Comparison of ENCODE assay signal across 16 mouse cellular contexts in genomic region chr15:11107376-11107775, GRCm38 (mm10). TPM values are rescaled to one million over a fixed set of nuclear protein-coding genes. Genes with fewer than 3 reads are reported as not detected.
"Had no signal": no experiment of that assay in that cellular context is flagged by ENCODE, and none has a peak within 500 bp of the region (broad histone marks: within the 10 kb centered on the region; RNA-seq: fewer than 3 reads in every experiment).

No protein-coding gene starts in this region.

- DNase-seq: cerebellum, adult 2 months; cerebellum, adult 8-10 months; cerebellum, adult 9-10 months; cerebellum, adult 9-11 months; cerebellum, postnatal 10 days; cerebellum, postnatal 14 days; cerebellum, postnatal 25 days; cerebellum, postnatal 36 days; embryo, embryonic 11 days; forebrain, postnatal 0 days; gastrocnemius, adult 2 months; gastrocnemius, postnatal 10 days; gastrocnemius, postnatal 14 days; gastrocnemius, postnatal 25 days; gastrocnemius, postnatal 36 days had no signal

RNA-seq across cellular contexts. Expression of gene Adamts12, which starts 42.8 kb away (rescaled TPM):
- total RNA-seq: granulocyte monocyte progenitor cell, adult 5-6 weeks had no signal
